Mouse (Mus musculus) CH12.LX (cell line): ENCODE data around the gene 3110009E18Rik. TPM values are rescaled to one million over a fixed set of nuclear protein-coding genes. Genes with fewer than 3 reads are reported as not detected.

Experiments
- DNase-seq: peaks from one replicate; pipeline ENCODE4 v3.0.0-alpha.2; 2013; ENCODE audit errors: extremely low read depth
- H3K27ac ChIP-seq: 2 replicates; pipeline ENCODE4 v1.5.1; 2012; ENCODE audit warnings: low read depth, mild to moderate bottlenecking, control low read depth, moderate library complexity; ENCODE audit not compliant: insufficient read depth
- H3K27me3 ChIP-seq: replicated peaks from 2 replicates; pipeline ENCODE3; 2012; ENCODE audit warnings: inconsistent platforms
- H3K36me3 ChIP-seq, 2 experiments: replicated peaks in 1 of 2; 2 replicates each; pipeline versions ENCODE3 to v1.6.1; 2012; ENCODE audit warnings: inconsistent platforms in 1 of 2, low read length in 1 of 2, mild to moderate bottlenecking in 1 of 2, mixed read lengths in 1 of 2, moderate library complexity in 1 of 2; ENCODE audit not compliant: control insufficient read depth in 1 of 2, insufficient read depth in 1 of 2
- H3K4me1 ChIP-seq, 2 experiments: 2 replicates each; pipeline ENCODE4 v1.6.1; 2012; ENCODE audit warnings: inconsistent platforms in 1 of 2, moderate library complexity in 1 of 2; ENCODE audit not compliant: insufficient read depth in 2 of 2, control insufficient read depth in 1 of 2
- H3K4me2 ChIP-seq: 2 replicates; pipeline ENCODE4 v1.6.1; 2012; ENCODE audit warnings: low read depth, mild to moderate bottlenecking, control low read depth; ENCODE audit not compliant: poor library complexity, insufficient read depth, severe bottlenecking
- H3K4me3 ChIP-seq, 3 experiments: fragments of 150-350 bp in 1 of 3; sonication (generic) in 1 of 3; replicated peaks in 1 of 3; 2 replicates each; pipeline versions ENCODE3 to v1.5.1; 2011 to 2012; ENCODE audit warnings: low read depth in 2 of 3, low read length in 2 of 3, mild to moderate bottlenecking in 2 of 3, moderate library complexity in 2 of 3, control low read depth in 1 of 3, improper control_type of control experiment in 1 of 3, inconsistent platforms in 1 of 3, mixed read lengths in 1 of 3; ENCODE audit not compliant: poor library complexity in 1 of 3
- H3K79me2 ChIP-seq: replicated peaks from 2 replicates; pipeline ENCODE4 v1.6.1; 2012; ENCODE audit warnings: mild to moderate bottlenecking, moderate library complexity; ENCODE audit not compliant: control insufficient read depth, poor library complexity, insufficient read depth, severe bottlenecking; ENCODE audit errors: extremely low read depth
- H3K9ac ChIP-seq: 2 replicates; pipeline ENCODE4 v1.6.1; 2012; ENCODE audit warnings: low read depth, mild to moderate bottlenecking, control low read depth, moderate library complexity; ENCODE audit not compliant: insufficient read depth
- H3K9me3 ChIP-seq: replicated peaks from 2 replicates; pipeline ENCODE3; 2012; ENCODE audit warnings: low read length, inconsistent platforms, mixed read lengths
- CHD1 ChIP-seq: IDR thresholded peaks from 2 replicates; pipeline ENCODE4 v1.6.1; 2012; ENCODE audit warnings: low read depth, low read length, improper control_type of control experiment, inconsistent platforms
- E2F4 ChIP-seq: IDR thresholded peaks from 2 replicates; pipeline ENCODE4 v1.6.1; 2011; ENCODE audit warnings: low read depth, low read length, improper control_type of control experiment; ENCODE audit not compliant: insufficient replicate concordance
- ELF1 ChIP-seq: IDR thresholded peaks from 2 replicates; pipeline ENCODE4 v1.6.1; 2014; ENCODE audit warnings: low read depth, mild to moderate bottlenecking, inconsistent platforms, low read length, improper control_type of control experiment
- HCFC1 ChIP-seq: IDR thresholded peaks from 2 replicates; pipeline ENCODE4 v1.6.1; 2012; ENCODE audit warnings: low read depth, mild to moderate bottlenecking, inconsistent platforms, low read length, improper control_type of control experiment
- JUN ChIP-seq: IDR thresholded peaks from 2 replicates; pipeline ENCODE4 v1.6.1; 2011; ENCODE audit warnings: low read depth, mild to moderate bottlenecking, low read length, improper control_type of control experiment, moderate library complexity; ENCODE audit not compliant: insufficient read depth
- JUND ChIP-seq: conservative IDR thresholded peaks from 2 replicates; pipeline ENCODE4 v1.6.1; 2011; ENCODE audit warnings: low read depth, low read length, improper control_type of control experiment
- MAX ChIP-seq: IDR thresholded peaks from 2 replicates; pipeline ENCODE4 v1.6.1; 2011; ENCODE audit warnings: low read length, improper control_type of control experiment
- MYC ChIP-seq: IDR thresholded peaks from 2 replicates; pipeline ENCODE4 v1.6.1; 2011; ENCODE audit warnings: low read depth, mild to moderate bottlenecking, improper control_type of control experiment, low read length
- NELFE ChIP-seq: IDR thresholded peaks from 2 replicates; pipeline ENCODE4 v1.6.1; 2011; ENCODE audit warnings: low read depth, low read length, improper control_type of control experiment
- TBP ChIP-seq: conservative IDR thresholded peaks from 2 replicates; pipeline ENCODE4 v1.6.1; 2011; ENCODE audit warnings: low read depth, low read length, improper control_type of control experiment
- TCF12 ChIP-seq: IDR thresholded peaks from 2 replicates; pipeline ENCODE4 v1.6.1; 2014; ENCODE audit warnings: low read depth, mild to moderate bottlenecking, inconsistent platforms, low read length, improper control_type of control experiment
- ZNF384 ChIP-seq: IDR thresholded peaks from 2 replicates; pipeline ENCODE4 v1.6.1; 2012; ENCODE audit warnings: low read depth, low read length, improper control_type of control experiment, inconsistent platforms
- dilution Hi-C: fragments of 300-500 bp; cut with MboI; formaldehyde crosslinking; loops from 2 replicates; pipeline ENCODE4 v1.14.3; 2020; ENCODE audit warnings: low sequenced_read_pairs; ENCODE audit not compliant: extremely low pct_unique_long_range_greater_than_20kb, extremely low pct_ligation_motif_present
- in situ Hi-C: fragments of 300-500 bp; cut with MboI; formaldehyde crosslinking; loops from 3 replicates; pipeline ENCODE4 v1.14.3; 2019; ENCODE audit warnings: low sequenced_read_pairs, low pct_ligation_motif_present, low pct_unique_long_range_greater_than_20kb, mixed read lengths
- polyA plus RNA-seq: library from polyadenylated mRNA; unstranded; fragments of >175 nt; gene quantifications from 2 replicates; pipeline ENCODE4 v1.2.1, GENCODE M21; 2012; ENCODE audit warnings: low read depth; ENCODE audit not compliant: insufficient read length
- total RNA-seq, 2 experiments: library from RNA; depleted of rRNA; stranded (reverse); fragments of 300-350 nt in 1 of 2; fragments of >200 nt in 1 of 2; gene quantifications; 2 replicates each; pipeline ENCODE4 v1.2.3; 2012 to 2014

The 3110009E18Rik gene
- total and polyA plus RNA-seq, 3 experiments = 2.7 to 5.9 (median 4.6) TPM

DNA sequence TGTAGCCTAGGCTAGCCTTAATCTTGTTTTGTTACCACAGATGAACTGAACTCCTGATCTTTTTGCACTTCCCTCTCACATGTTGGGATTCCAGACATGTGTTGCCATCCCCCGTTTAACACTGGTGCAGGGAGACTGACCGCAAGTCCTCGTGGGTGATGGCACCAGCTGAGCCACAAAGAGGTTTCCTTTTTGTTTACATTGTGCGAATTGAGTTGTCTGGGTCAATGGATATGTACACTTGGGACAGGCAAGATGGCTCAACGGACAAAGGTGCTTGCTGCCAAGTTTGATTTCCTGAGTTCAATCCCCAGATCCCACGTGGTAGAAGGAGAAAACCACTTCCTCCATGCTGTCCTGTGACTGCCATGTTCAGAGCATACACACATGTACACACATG lies 71.3 kb downstream of the 3110009E18Rik start:
- dilution Hi-C loops = no loop called here
- Histone ChIP-seq H3K9ac (no peak overlapping the region), H3K27ac (no peak overlapping the region), H3K4me1 (peaks cover 2 to 9% of the 10 kb centered on the region in 2 experiments; a peak in 3 of 4 replicates), H3K79me2 (no peaks in the 10 kb centered on the region), H3K4me3 (no peak overlapping the region), H3K36me3 (no peaks in the 10 kb centered on the region), H3K27me3 (no peaks in the 10 kb centered on the region), H3K4me2 (no peak overlapping the region), H3K9me3 (peaks cover 2% of the 10 kb centered on the region)
- no peak for DNase-seq
- TF ChIP-seq TBP = no peak
- in situ Hi-C loops = no loop called here

GRCm38 (mm10) chr1:120193586-120193985 lies 72.6 kb downstream of the 3110009E18Rik start:
- no peak overlapping the region for H3K9ac ChIP-seq
- no peak overlapping the region for H3K4me3 ChIP-seq
- no peak overlapping the region for H3K4me2 ChIP-seq
- peaks cover 2% of the 10 kb centered on the region for H3K9me3 ChIP-seq
- dilution Hi-C loops = no loop called here
- in situ Hi-C loops = no loop called here
- no peaks in the 10 kb centered on the region for H3K79me2 ChIP-seq
- no peaks in the 10 kb centered on the region for H3K27me3 ChIP-seq
- H3K4me1 ChIP-seq = peaks cover 11 to 18% of the 10 kb centered on the region in 2 experiments
- TF ChIP-seq E2F4 = no peak
- no peak for TF ChIP-seq MYC
- TF ChIP-seq JUND = no peak
- no peak for TF ChIP-seq ZNF384
- TF ChIP-seq NELFE = no peak
- TF ChIP-seq TCF12 = no peak
- TF ChIP-seq, all 38 proteins: peak for 0
- Histone ChIP-seq H3K36me3 (no peaks in the 10 kb centered on the region), H3K27ac (no peak overlapping the region)
- DNase-seq = no peak

- TF ChIP-seq JUN (no peak), HCFC1 (no peak), ELF1 (no peak), NELFE (no peak), MAX (no peak), TBP (no peak), ZNF384 (no peak), CHD1 (no peak)
- TF ChIP-seq, all 38 proteins: peak for 0
- Histone ChIP-seq H3K36me3 (no peaks in the 10 kb centered on the region), H3K27me3 (no peaks in the 10 kb centered on the region), H3K4me1 (peaks cover 11 to 28% of the 10 kb centered on the region in 2 experiments), H3K9me3 (peaks cover 2% of the 10 kb centered on the region), H3K9ac (no peak overlapping the region), H3K4me3 (no peak overlapping the region), H3K27ac (no peak overlapping the region), H3K79me2 (no peaks in the 10 kb centered on the region), H3K4me2 (no peak overlapping the region)
- dilution Hi-C loops (no loop called here), in situ Hi-C loops (no loop called here)
- DNase-seq = no peak
Observed at GRCm38 (mm10) chr1:120195947-120196346, 75.0 kb downstream of the 3110009E18Rik start.
